Mouse (Mus musculus): ENCODE results near the gene Ttc26. TPM values are rescaled to one million over a fixed set of nuclear protein-coding genes. Genes with fewer than 3 reads are reported as not detected.

Ttc26 gene
- total RNA-seq (2021) = 1 to 10 TPM; 2.8 to 4.1 TPM

- peak; percentile 91 for DNase-seq
These were observed at the start of gene Ttc26 for GRCm38 (mm10) chr6:38381129-38381771. Ttc26 (plus strand) TSS chr6:38381469.

GRCm38 (mm10) chr6:38335264-38335663, 46.0 kb upstream of the Ttc26 start:
- DNase-seq = no peak

GRCm38 (mm10) chr6:38337166-38337705, 44.0 kb upstream of the Ttc26 start:
- no peak for DNase-seq

- DNase-seq = no peak
These were observed 43.3 kb upstream of the Ttc26 start for GRCm38 (mm10) chr6:38337951-38338350.

GRCm38 (mm10) chr6:38339078-38339477, 42.2 kb upstream of the Ttc26 start:
- DNase-seq = no peak

GRCm38 (mm10) chr6:38341751-38342665, 39.3 kb upstream of the Ttc26 start:
- DNase-seq = no peak

GRCm38 (mm10) chr6:38342666-38342992, 38.6 kb upstream of the Ttc26 start:
- no peak for DNase-seq

- no peak for DNase-seq
These were observed 37.7 kb upstream of the Ttc26 start for GRCm38 (mm10) chr6:38343581-38343980.

- DNase-seq = no peak
These were observed 37.1 kb upstream of the Ttc26 start for GRCm38 (mm10) chr6:38344006-38344670.

GRCm38 (mm10) chr6:38345796-38346195, 35.5 kb upstream of the Ttc26 start:
- peak; percentile 48 for DNase-seq

- DNase-seq = no peak
These were observed 33.4 kb upstream of the Ttc26 start for GRCm38 (mm10) chr6:38347875-38348274.

GRCm38 (mm10) chr6:38348811-38349453, 32.3 kb upstream of the Ttc26 start:
- DNase-seq = no peak

GRCm38 (mm10) chr6:38349806-38350205, 31.5 kb upstream of the Ttc26 start:
- no peak for DNase-seq

GRCm38 (mm10) chr6:38351930-38352329, 29.3 kb upstream of the Ttc26 start:
- no peak for DNase-seq

GRCm38 (mm10) chr6:38352451-38352850, 28.8 kb upstream of the Ttc26 start:
- no peak for DNase-seq

- DNase-seq = no peak
These were observed 28.1 kb upstream of the Ttc26 start for GRCm38 (mm10) chr6:38353181-38353580.

GRCm38 (mm10) chr6:38353811-38354722, 27.2 kb upstream of the Ttc26 start, which contains the start of gene Zc3hav1:
Zc3hav1 (minus strand) TSS chr6:38354603.
- DNase-seq = peak; percentile 83

GRCm38 (mm10) chr6:38354723-38355353, 26.4 kb upstream of the Ttc26 start:
- DNase-seq = no peak

GRCm38 (mm10) chr6:38355354-38355823, 25.9 kb upstream of the Ttc26 start:
- DNase-seq = no peak

GRCm38 (mm10) chr6:38355862-38356261, 25.4 kb upstream of the Ttc26 start:
- DNase-seq = no peak

Measured in heart, postnatal 4 days (tissue).